Comparison of ENCODE assay signal across 41 mouse cellular contexts in the genomic region with DNA sequence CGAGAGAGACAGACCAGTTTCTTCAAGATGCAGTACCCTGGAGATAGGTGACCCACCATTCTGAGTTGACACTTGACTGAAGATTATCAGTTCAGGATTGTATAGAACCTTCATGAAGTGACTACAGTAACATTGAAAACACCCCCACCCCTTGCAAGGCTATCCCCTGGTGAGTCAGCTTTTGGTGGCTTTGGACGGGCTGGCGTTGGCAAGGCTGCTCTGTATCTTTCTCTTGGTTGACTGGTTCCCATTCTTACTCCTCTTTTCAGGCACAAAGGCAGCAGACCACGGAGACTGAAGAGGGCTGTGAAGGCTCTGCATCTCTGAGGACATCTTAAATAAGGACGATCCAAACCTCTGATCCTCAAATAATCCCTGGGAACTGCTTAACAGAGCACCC. TPM values are rescaled to one million over a fixed set of nuclear protein-coding genes. Genes with fewer than 3 reads are reported as not detected.
"Had no signal": no experiment of that assay in that cellular context is flagged by ENCODE, and none has a peak within 500 bp of the region (broad histone marks: within the 10 kb centered on the region; RNA-seq: fewer than 3 reads in every experiment).

No protein-coding gene starts in this region.

- H3K27ac ChIP-seq: heart, embryonic 13.5 days; heart, embryonic 15.5 days; hindbrain, embryonic 10.5 days; hindbrain, embryonic 12.5 days; hindbrain, embryonic 13.5 days; hindbrain, embryonic 14.5 days; hindbrain, embryonic 15.5 days; hindbrain, postnatal 0 days; intestine, embryonic 15.5 days; kidney, embryonic 15.5 days; kidney, postnatal 0 days; layer of hippocampus, adult 2 months; left cerebral cortex, adult 2 months had no signal

- H3K9me3 ChIP-seq: heart, embryonic 12.5 days; heart, embryonic 13.5 days; heart, embryonic 15.5 days; hindbrain, embryonic 10.5 days; hindbrain, embryonic 12.5 days; hindbrain, embryonic 13.5 days; hindbrain, embryonic 15.5 days; intestine, embryonic 15.5 days; kidney, embryonic 15.5 days had no signal

- ATAC-seq: hindbrain, embryonic 16.5 days; hindbrain, postnatal 0 days; inflammation-experienced regulatory T-cells, adult 6 months; intestine, embryonic 15.5 days; intestine, embryonic 16.5 days; intestine, postnatal 0 days had no signal

- H3K4me2 ChIP-seq: heart, embryonic 11.5 days; heart, embryonic 12.5 days; heart, embryonic 13.5 days; heart, embryonic 15.5 days; hindbrain, embryonic 12.5 days; hindbrain, embryonic 13.5 days; hindbrain, embryonic 14.5 days; hindbrain, embryonic 15.5 days; intestine, embryonic 15.5 days; kidney, embryonic 15.5 days had no signal

- H3K9ac ChIP-seq: heart, embryonic 12.5 days; heart, embryonic 13.5 days; heart, embryonic 15.5 days; hindbrain, embryonic 12.5 days; hindbrain, embryonic 13.5 days; hindbrain, embryonic 14.5 days; hindbrain, embryonic 15.5 days; intestine, embryonic 15.5 days; kidney, embryonic 15.5 days had no signal

- DNase-seq: heart, postnatal 10 days; heart, postnatal 14 days; heart, postnatal 36 days; heart, postnatal 4 days; kidney, adult 11 months; kidney, adult 18-20 months; kidney, adult 2 months; kidney, adult 8-10 months; kidney, adult 9 months; kidney, postnatal 10 days; kidney, postnatal 14 days; kidney, postnatal 25 days; kidney, postnatal 36 days; kidney, postnatal 4 days; layer of hippocampus, adult 9-11 months; layer of hippocampus, postnatal 36 days had no signal

- H3K4me3 ChIP-seq: heart, embryonic 12.5 days; heart, embryonic 13.5 days; heart, embryonic 15.5 days; hindbrain, embryonic 10.5 days; hindbrain, embryonic 12.5 days; hindbrain, embryonic 13.5 days; hindbrain, embryonic 15.5 days; intestine, embryonic 15.5 days; kidney, embryonic 15.5 days; layer of hippocampus, adult 2 months; left cerebral cortex, adult 2 months had no signal

RNA-seq across cellular contexts. Expression of gene Pou4f1, which starts 10.8 kb away (rescaled TPM):
- total RNA-seq: heart, postnatal 25 days; hematopoietic stem cell, adult 5-6 weeks; layer of hippocampus, adult 18-20 months; layer of hippocampus, adult 2 months; layer of hippocampus, postnatal 10 days; layer of hippocampus, postnatal 14 days; layer of hippocampus, postnatal 36 days; left cerebral cortex, adult 18-20 months; left cerebral cortex, adult 2 months had no signal
- polyA plus RNA-seq: heart, embryonic 12.5 days; kidney, adult 2 months had no signal
